Mouse (Mus musculus) heart, embryonic 11.5 days (tissue): ENCODE data around the gene Pparg. TPM values are rescaled to one million over a fixed set of nuclear protein-coding genes. Genes with fewer than 3 reads are reported as not detected.
A peak's percentile ranks its signal among the peaks of the same experiment; 100 is the strongest.

Source experiments
- ATAC-seq: fragments of 200-750 bp; cut with Nextera tagmentation; replicated peaks from 2 replicates; pipeline ENCODE4 v1.8.0; 2017; ENCODE audit warnings: moderate library complexity; ENCODE audit not compliant: insufficient number of reproducible peaks, low FRiP score, low TSS enrichment
- H3K27ac ChIP-seq: fragments of 300-500 bp; sonication (generic); 2 replicates; pipeline ENCODE4 v1.5.1; 2014; ENCODE audit warnings: mild to moderate bottlenecking, low read depth, low read length
- H3K27me3 ChIP-seq: fragments of 300-500 bp; sonication (generic); 2 replicates; pipeline ENCODE4 v1.6.1; 2014; ENCODE audit warnings: mild to moderate bottlenecking, low read length, mixed read lengths; ENCODE audit not compliant: control insufficient read depth, insufficient read depth
- H3K36me3 ChIP-seq: fragments of 300-500 bp; sonication (generic); 2 replicates; pipeline ENCODE4 v1.6.1; 2014; ENCODE audit warnings: mild to moderate bottlenecking, low read length, moderate library complexity, mixed read lengths; ENCODE audit not compliant: control insufficient read depth, insufficient read depth
- H3K4me1 ChIP-seq: fragments of 300-500 bp; sonication (generic); 2 replicates; pipeline ENCODE4 v1.6.1; 2014; ENCODE audit warnings: low read length; ENCODE audit not compliant: control insufficient read depth, insufficient read depth
- H3K4me2 ChIP-seq: fragments of 300-500 bp; sonication (generic); 2 replicates; pipeline ENCODE4 v1.6.1; 2014; ENCODE audit warnings: mild to moderate bottlenecking, moderate library complexity
- H3K4me3 ChIP-seq: fragments of 300-500 bp; sonication (generic); 2 replicates; pipeline ENCODE4 v1.5.1; 2014; ENCODE audit warnings: low read depth, low read length
- H3K9ac ChIP-seq: fragments of 300-500 bp; sonication (generic); 2 replicates; pipeline ENCODE4 v1.6.1; 2014; ENCODE audit warnings: mild to moderate bottlenecking, low read depth, low read length, moderate library complexity
- H3K9me3 ChIP-seq: fragments of 300-500 bp; sonication (generic); replicated peaks from 2 replicates; pipeline ENCODE4 v1.6.1; 2016; ENCODE audit warnings: low read length; ENCODE audit not compliant: control insufficient read depth
- WGBS: fragments of 180-500 bp; shearing (Covaris S2); extraction: QIAGEN DNeasy Blood & Tissue Kit; methylation state at CpG from one replicate; pipeline ENCODE4 v1.1.7; 2014; ENCODE audit not compliant: insufficient replicate concordance; 5-methylcytosine and 5-hydroxymethylcytosine counted together
- polyA plus RNA-seq: library from polyadenylated mRNA; unstranded; fragments of >200 nt; fragmentation: Nextera tagmentation; extraction: Ambion mirVana; gene quantifications from 2 replicates; pipeline ENCODE4 v1.2.1, GENCODE M21; 2014

The Pparg gene
- polyA plus RNA-seq, 1 experiment from 2014 or later: 1.3 TPM

DNA sequence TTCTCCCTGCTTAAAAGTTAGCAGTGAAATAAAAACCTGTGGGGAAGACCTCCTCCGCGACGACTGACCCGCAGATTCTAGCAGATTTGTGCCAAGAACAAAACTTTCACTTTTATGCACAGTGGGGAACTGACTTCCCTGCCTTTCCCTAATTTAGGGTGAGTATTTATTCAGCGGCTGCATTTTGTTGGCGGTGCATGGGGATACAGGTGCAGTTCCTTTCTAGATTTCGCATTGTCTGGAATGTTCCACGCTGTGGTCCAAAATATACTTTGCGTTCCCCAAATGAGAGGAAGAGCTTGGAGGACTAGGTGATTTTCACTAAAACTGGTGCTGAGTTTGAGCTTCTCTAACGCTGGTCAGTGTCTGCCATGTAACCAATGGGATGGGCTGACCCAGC, 16.6 kb upstream of the Pparg start:
- Histone ChIP-seq H3K27me3 (no peaks in the 10 kb centered on the region), H3K4me1 (no peaks in the 10 kb centered on the region), H3K9me3 (no peaks in the 10 kb centered on the region), H3K27ac (no peak overlapping the region), H3K4me3 (no peak overlapping the region), H3K9ac (no peak overlapping the region), H3K36me3 (no peaks in the 10 kb centered on the region), H3K4me2 (peak overlapping the region; percentile 38)
- 45% methylated on average over 10 of the region's 10 CpGs for WGBS
- no peak for ATAC-seq

- 30% methylated on average over 11 of the region's 11 CpGs for WGBS
- ATAC-seq: no peak
- Histone ChIP-seq H3K4me1 (no peaks in the 10 kb centered on the region), H3K36me3 (no peaks in the 10 kb centered on the region), H3K27me3 (no peaks in the 10 kb centered on the region), H3K4me2 (peak overlapping the region; percentile 38), H3K4me3 (no peak overlapping the region), H3K9me3 (no peaks in the 10 kb centered on the region), H3K27ac (no peak overlapping the region), H3K9ac (no peak overlapping the region)
Observed at GRCm38 (mm10) chr6:115344513-115344912, 16.2 kb upstream of the Pparg start.

DNA sequence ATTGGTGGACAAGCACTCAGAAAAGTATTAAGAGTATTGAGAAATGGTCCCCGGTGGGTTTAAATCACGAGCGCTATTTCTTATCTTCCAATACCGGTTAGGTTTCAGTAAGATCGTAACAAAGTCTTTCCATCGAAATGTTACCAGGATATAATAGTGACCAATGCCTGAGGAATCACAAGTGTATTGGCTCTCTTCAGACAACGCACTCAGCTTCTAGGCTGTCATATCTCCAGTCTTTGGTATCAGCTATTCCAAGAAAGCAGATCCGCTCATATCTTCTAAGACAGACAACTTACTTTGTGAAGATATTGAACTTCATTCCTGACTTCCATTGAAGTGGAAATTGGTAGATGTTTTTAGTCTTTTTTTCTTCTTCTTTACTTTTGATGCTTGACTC, 15.7 kb upstream of the Pparg start:
- no peaks in the 10 kb centered on the region for H3K27me3 ChIP-seq
- no peak overlapping the region for H3K4me3 ChIP-seq
- H3K27ac ChIP-seq: no peak overlapping the region
- H3K36me3 ChIP-seq: no peaks in the 10 kb centered on the region
- no peaks in the 10 kb centered on the region for H3K9me3 ChIP-seq
- no peak for ATAC-seq
- H3K4me1 ChIP-seq: no peaks in the 10 kb centered on the region
- H3K9ac ChIP-seq: no peak overlapping the region
- H3K4me2 ChIP-seq: peak overlapping the region; percentile 38
- 74% methylated on average over 8 of the region's 8 CpGs for WGBS

DNA sequence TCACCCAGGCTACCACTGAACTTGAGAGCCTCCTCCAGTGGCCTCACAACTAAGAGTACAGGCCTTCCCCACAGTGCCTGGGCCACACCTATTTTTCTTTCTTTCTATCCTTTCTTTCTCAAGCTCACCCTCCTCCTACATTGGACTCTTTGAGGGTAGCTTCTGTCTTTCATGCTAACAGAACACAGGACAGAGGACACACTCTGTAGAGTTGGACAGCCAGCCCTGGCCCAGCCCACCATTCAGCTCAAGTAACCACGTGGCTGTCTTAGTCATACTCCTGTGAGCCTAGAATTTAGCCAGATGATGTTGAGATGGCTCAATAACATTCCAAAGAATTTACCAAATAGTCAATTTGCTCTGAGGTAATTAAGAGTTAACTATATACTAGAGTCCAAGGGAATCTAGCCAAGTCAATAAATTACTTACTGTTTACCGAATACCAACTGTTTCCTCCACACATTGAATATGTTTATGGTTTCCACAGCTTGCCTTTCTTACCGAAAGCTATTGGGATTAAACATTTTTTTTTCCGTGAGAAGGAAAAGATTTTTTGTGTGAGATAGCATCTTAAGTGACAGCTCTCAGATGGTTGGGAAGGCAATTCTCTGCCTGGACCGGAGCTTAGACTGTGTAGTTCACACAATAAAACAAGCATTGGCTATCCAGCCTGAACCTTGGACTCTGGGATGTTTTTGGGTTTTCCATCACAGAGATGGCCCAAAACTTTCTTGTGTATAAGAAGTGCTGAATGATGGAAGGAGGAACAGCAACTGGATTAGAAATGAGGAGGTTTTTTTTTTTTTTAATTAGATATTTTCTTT, 10.9 kb upstream of the Pparg start:
- Histone ChIP-seq H3K4me3 (no peak overlapping the region), H3K9me3 (no peaks in the 10 kb centered on the region), H3K27ac (no peak overlapping the region), H3K27me3 (no peaks in the 10 kb centered on the region), H3K36me3 (no peaks in the 10 kb centered on the region), H3K4me2 (no peak overlapping the region), H3K4me1 (no peaks in the 10 kb centered on the region), H3K9ac (no peak overlapping the region)
- WGBS: 74% methylated on average over 5 of the region's 5 CpGs
- no peak for ATAC-seq

DNA sequence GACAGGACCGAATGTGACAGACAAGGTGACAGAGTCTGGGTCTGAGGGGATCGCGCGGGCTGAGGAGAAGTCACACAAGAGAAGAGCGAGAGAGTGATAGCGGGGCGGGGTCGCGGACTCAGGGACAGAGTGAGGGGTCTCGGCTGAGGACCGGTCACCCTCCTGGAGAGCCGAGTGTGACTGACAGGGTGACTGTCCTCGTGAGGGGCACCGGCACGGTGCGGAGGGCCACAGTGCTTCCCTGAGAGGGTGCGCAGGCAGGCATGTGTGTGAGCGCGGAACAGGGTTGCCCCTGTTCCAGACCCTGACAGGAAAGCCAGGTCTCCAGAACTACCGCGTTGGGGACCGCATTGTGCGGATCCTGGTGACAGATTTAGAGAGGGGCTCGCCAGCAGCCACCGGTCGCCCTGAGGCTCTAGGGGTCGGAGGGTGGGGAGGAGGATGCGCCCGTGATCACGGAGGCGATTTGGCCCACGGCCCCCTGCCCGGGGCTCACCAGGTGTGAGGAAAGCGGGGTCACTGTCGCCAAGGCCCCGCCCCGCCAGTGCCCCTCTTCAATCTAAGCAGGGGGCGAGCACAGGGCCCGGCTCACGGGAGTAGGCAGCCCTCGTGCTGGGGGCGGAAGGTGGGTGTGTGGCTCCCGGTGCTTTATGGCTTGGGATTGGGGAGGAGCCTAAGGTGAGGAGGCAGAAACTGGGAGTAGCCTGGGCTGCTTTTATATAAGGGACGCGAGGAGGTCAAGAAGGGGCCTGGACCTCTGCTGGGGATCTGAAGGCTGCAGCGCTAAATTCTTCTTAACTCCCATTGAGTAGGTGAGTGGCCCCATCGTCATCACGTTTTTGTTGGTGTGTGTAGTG, 1.1 kb downstream of the Pparg start:
- no peaks in the 10 kb centered on the region for H3K36me3 ChIP-seq
- no peak overlapping the region for H3K27ac ChIP-seq
- H3K4me1 ChIP-seq: no peaks in the 10 kb centered on the region
- peak overlapping the region; percentile 58 for H3K4me3 ChIP-seq
- H3K4me2 ChIP-seq: peak overlapping the region; percentile 98
- H3K9me3 ChIP-seq: 0 out of 2 replicates have a peak, but pooled peaks cover 3% of the 10 kb centered on the region
- peak; percentile 52; the same call in 1 of the 2 replicates for ATAC-seq
- H3K9ac ChIP-seq: peak overlapping the region; percentile 16; the same call in 1 of the 2 replicates
- WGBS: under 1% methylated on average over 48 of the region's 48 CpGs
- peaks cover 15% of the 10 kb centered on the region for H3K27me3 ChIP-seq

DNA sequence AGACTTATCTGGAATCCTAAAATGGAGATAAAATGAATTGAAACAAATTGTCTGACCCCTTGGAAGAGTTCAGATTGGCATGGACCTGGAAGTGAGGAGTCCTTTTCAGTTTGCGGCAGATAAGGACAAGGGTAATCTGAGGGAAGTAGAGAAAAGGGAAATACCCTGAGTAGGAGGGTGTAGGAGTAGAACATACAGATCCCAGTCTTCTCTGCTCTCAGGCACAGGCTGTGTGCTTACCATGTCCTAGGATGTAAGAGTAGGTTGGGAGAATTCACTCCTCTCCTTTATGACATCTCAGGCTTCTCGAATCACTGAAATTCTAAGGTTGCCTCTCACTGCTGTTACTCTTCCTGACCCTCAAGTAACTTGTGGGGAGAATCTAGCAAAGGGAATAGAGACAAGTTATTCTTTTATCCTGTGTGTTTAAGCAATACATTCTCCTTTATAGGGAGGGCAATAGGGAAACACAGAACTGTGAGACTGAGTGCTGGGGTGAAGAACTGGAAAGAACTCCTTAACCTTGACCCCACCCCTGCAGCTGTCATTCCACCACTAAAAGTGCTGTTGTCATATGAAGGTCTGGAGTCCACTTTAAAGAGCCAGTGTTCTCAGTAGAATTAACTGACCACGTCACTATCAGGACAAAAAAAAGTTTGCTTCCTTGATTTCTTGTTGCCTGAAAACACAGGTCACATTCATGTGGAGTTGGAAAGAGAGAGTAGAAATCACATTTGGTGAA, 6.3 kb downstream of the Pparg start:
- Histone ChIP-seq H3K9me3 (no peaks in the 10 kb centered on the region), H3K4me1 (no peaks in the 10 kb centered on the region), H3K27me3 (peaks cover 2% of the 10 kb centered on the region; the same call in 1 of the 2 replicates), H3K36me3 (no peaks in the 10 kb centered on the region), H3K4me3 (no peak overlapping the region), H3K9ac (no peak overlapping the region), H3K4me2 (no peak overlapping the region), H3K27ac (no peak overlapping the region)
- WGBS: 62% methylated on average over 3 of the region's 3 CpGs
- no peak for ATAC-seq

DNA sequence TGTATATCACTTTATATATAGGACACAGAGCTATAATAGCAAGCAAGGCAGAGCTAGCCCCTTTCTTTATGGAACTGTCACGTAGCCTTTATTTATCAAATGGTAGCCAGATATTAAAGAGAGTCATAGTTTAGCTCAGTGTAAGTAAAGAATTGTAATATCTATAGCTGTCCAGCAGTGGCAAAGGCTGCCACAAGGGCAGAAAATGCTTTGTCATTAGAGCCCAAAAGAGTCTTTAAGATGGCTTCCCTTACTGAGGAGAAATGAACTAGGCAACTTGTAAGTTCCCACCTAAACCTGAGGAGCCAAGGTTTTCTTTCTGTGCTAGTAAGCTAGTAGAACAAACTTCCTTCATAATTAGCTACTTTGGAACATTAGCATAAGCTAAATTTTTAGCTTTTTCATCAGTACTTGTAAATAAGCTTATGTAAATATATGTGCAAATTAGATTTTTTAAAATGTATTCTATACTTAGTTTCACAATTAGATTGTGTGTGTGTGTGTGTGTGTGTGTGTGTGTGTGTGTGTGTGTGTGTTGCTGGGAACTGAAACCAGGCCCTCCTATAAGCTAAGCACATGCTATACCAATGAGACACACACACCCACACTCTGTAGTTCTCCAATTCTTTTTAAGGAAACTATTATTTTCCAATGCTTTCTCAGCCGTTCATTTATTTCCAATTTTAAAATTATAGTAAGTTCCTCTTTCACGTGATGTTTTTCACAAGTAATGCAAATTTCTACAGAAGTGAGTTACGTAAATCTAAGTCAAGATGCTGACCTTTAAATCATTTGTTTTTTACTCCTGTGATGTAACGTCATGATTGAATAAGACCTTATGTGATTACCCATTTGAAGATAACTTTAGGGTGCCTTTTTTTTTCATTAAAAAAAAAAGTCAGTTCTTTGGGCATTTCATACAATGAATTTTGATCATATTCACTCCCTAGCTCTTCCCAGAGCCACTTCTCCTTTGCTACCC, 14.4 kb downstream of the Pparg start:
- H3K9ac ChIP-seq: no peak overlapping the region
- ATAC-seq: no peak
- no peaks in the 10 kb centered on the region for H3K36me3 ChIP-seq
- WGBS: 82% methylated on average over 5 of the region's 5 CpGs
- no peaks in the 10 kb centered on the region for H3K9me3 ChIP-seq
- H3K27me3 ChIP-seq: no peaks in the 10 kb centered on the region
- H3K4me3 ChIP-seq: no peak overlapping the region
- H3K4me1 ChIP-seq: no peaks in the 10 kb centered on the region
- no peak overlapping the region for H3K4me2 ChIP-seq
- no peak overlapping the region for H3K27ac ChIP-seq
